Mouse (Mus musculus) liver, embryonic 15.5 days (tissue): ENCODE measurements around the gene Pnpo. TPM values are rescaled to one million over a fixed set of nuclear protein-coding genes. Genes with fewer than 3 reads are reported as not detected.

Source experiments
- ATAC-seq: fragments of 200-750 bp; cut with Nextera tagmentation; 2 replicates; pipeline ENCODE4 v1.8.0; 2017; ENCODE audit warnings: moderate number of reproducible peaks, mild to moderate bottlenecking, moderate library complexity; ENCODE audit not compliant: insufficient read depth
- H3K27ac ChIP-seq: fragments of 300-500 bp; sonication (generic); replicated peaks from 2 replicates; pipeline ENCODE4 v1.5.1; 2015; ENCODE audit warnings: mild to moderate bottlenecking, inconsistent platforms
- H3K27me3 ChIP-seq: fragments of 300-500 bp; sonication (generic); 2 replicates; pipeline ENCODE4 v1.6.1; 2015; ENCODE audit warnings: mild to moderate bottlenecking, inconsistent platforms
- H3K36me3 ChIP-seq: fragments of 300-500 bp; sonication (generic); replicated peaks from 2 replicates; pipeline ENCODE4 v1.6.1; 2015; ENCODE audit warnings: moderate library complexity, mild to moderate bottlenecking, inconsistent platforms
- H3K4me1 ChIP-seq: fragments of 300-500 bp; sonication (generic); replicated peaks from 2 replicates; pipeline ENCODE4 v1.6.1; 2015; ENCODE audit warnings: inconsistent platforms
- H3K4me2 ChIP-seq: fragments of 300-500 bp; sonication (generic); 2 replicates; pipeline ENCODE4 v1.6.1; 2015; ENCODE audit warnings: moderate library complexity, mild to moderate bottlenecking, inconsistent platforms
- H3K4me3 ChIP-seq: fragments of 300-500 bp; sonication (generic); replicated peaks from 2 replicates; pipeline ENCODE4 v1.5.1; 2015; ENCODE audit warnings: mild to moderate bottlenecking, inconsistent platforms
- H3K9ac ChIP-seq: fragments of 300-500 bp; sonication (generic); 2 replicates; pipeline ENCODE4 v1.6.1; 2015; ENCODE audit warnings: moderate library complexity, mild to moderate bottlenecking, inconsistent platforms
- H3K9me3 ChIP-seq: fragments of 300-500 bp; sonication (generic); replicated peaks from 2 replicates; pipeline ENCODE4 v1.6.1; 2016; ENCODE audit warnings: inconsistent platforms
- WGBS: fragments of 180-500 bp; shearing (Covaris S2); methylation state at CpG from one replicate; pipeline ENCODE4 v1.1.7; 2015; ENCODE audit warnings: mixed read lengths; ENCODE audit not compliant: insufficient replicate concordance; 5-methylcytosine and 5-hydroxymethylcytosine counted together
- polyA plus RNA-seq: library from polyadenylated mRNA; unstranded; fragments of >200 nt; fragmentation: Nextera tagmentation; extraction: Ambion mirVana; gene quantifications from 2 replicates; pipeline ENCODE4 v1.2.1, GENCODE M21; 2015

Pnpo gene
- polyA plus RNA-seq, 1 experiment from 2014 or later = 719 TPM

GRCm38 (mm10) chr11:96952426-96952825 lies 8.6 kb upstream of the Pnpo start:
- Histone ChIP-seq H3K27me3 (no peaks in the 10 kb centered on the region), H3K36me3 (peaks cover 89% of the 10 kb centered on the region), H3K4me3 (no peak overlapping the region), H3K4me2 (no peak overlapping the region), H3K4me1 (peaks cover 96% of the 10 kb centered on the region), H3K27ac (peak overlapping the region; percentile 60), H3K9ac (no peak overlapping the region), H3K9me3 (no peaks in the 10 kb centered on the region)
- ATAC-seq = no peak
- WGBS = 78% methylated on average over 10 of the region's 10 CpGs

- WGBS = 91% methylated on average over 3 of the region's 3 CpGs
Measured at GRCm38 (mm10) chr11:96950767-96951166, 7.0 kb upstream of the Pnpo start.

DNA sequence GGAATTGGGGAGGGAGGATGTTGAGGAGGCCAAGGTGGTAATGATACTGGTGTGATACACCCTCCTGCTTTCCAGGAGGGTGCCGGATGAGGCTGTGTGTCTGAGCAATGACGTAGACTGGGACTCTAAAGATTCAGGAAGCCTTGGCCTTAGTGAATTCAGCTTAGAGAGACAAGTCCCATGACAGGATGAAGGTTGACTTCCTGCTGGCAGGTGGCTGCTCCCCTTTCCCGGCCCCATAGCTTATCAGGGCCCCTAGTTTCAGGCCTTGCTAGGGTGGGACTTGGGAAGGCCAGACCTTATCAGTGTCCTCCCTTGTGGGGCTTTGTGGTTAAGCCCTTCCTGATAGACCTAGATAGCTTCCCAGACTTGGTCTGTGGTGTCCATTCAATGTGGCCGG lies 4.1 kb upstream of the Pnpo start:
- ATAC-seq = peak; percentile 71
- H3K9ac ChIP-seq = peak overlapping the region; percentile 70
- H3K9me3 ChIP-seq = no peaks in the 10 kb centered on the region
- H3K27me3 ChIP-seq = no peaks in the 10 kb centered on the region
- peak overlapping the region; percentile 83 for H3K4me3 ChIP-seq
- H3K36me3 ChIP-seq = peaks cover 44% of the 10 kb centered on the region
- H3K4me2 ChIP-seq = peak overlapping the region; percentile 95
- peak overlapping the region; percentile 100 for H3K27ac ChIP-seq
- H3K4me1 ChIP-seq = peaks cover 89% of the 10 kb centered on the region
- 16% methylated on average over 4 of the region's 4 CpGs for WGBS

More at GRCm38 (mm10) chr11:96950767-96951166, 7.0 kb upstream of the Pnpo start:
- no peaks in the 10 kb centered on the region for H3K9me3 ChIP-seq
- no peak overlapping the region for H3K9ac ChIP-seq
- peaks cover 96% of the 10 kb centered on the region for H3K4me1 ChIP-seq
- H3K36me3 ChIP-seq = peaks cover 73% of the 10 kb centered on the region
- H3K27ac ChIP-seq = peak overlapping the region; percentile 100
- ATAC-seq = no peak
- no peak overlapping the region for H3K4me3 ChIP-seq
- H3K27me3 ChIP-seq = no peaks in the 10 kb centered on the region
- no peak overlapping the region for H3K4me2 ChIP-seq

DNA sequence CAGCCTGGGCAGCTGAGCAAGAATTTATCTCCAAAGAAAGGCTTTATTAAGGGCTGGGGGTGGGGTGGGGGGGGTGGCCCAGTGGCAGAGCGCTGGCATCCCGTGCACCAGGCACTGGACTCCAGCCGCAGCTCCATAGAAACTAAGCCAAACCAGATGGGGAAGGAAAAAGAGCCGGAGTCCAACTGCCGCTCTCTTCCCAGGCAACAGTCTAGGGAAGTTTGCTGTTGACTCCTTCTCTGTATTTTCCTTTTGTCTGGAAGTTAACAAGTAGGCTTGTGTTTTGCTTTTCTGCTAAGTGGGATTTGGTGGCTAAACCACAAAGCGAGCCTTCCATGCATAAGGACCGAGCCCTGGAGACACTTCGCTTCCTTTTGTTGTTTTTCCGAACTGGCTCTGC lies 2.7 kb upstream of the Pnpo start:
- Histone ChIP-seq H3K27me3 (no peaks in the 10 kb centered on the region), H3K4me3 (peak overlapping the region; percentile 83), H3K27ac (peak overlapping the region; percentile 100), H3K9ac (peak overlapping the region; percentile 70), H3K9me3 (no peaks in the 10 kb centered on the region), H3K4me2 (peak overlapping the region; percentile 95), H3K36me3 (peaks cover 41% of the 10 kb centered on the region), H3K4me1 (peaks cover 79% of the 10 kb centered on the region)
- no peak for ATAC-seq
- WGBS = 60% methylated on average over 9 of the region's 9 CpGs

- H3K27me3 ChIP-seq = no peaks in the 10 kb centered on the region
- H3K27ac ChIP-seq = peak overlapping the region; percentile 100
- peak overlapping the region; percentile 83 for H3K4me3 ChIP-seq
- peaks cover 79% of the 10 kb centered on the region for H3K4me1 ChIP-seq
- peaks cover 41% of the 10 kb centered on the region for H3K36me3 ChIP-seq
- no peak for ATAC-seq
- H3K9me3 ChIP-seq = no peaks in the 10 kb centered on the region
- 20% methylated on average over 14 of the region's 14 CpGs for WGBS
- peak overlapping the region; percentile 70 for H3K9ac ChIP-seq
- H3K4me2 ChIP-seq = peak overlapping the region; percentile 95
Measured at GRCm38 (mm10) chr11:96944844-96945580, 1.2 kb upstream of the Pnpo start.

- Histone ChIP-seq H3K9ac (peak overlapping the region; percentile 95), H3K27me3 (no peaks in the 10 kb centered on the region), H3K4me1 (peaks cover 79% of the 10 kb centered on the region), H3K4me3 (peak overlapping the region; percentile 83), H3K4me2 (peak overlapping the region; percentile 95), H3K36me3 (peaks cover 55% of the 10 kb centered on the region), H3K9me3 (no peaks in the 10 kb centered on the region), H3K27ac (peak overlapping the region; percentile 100)
- WGBS = 31% methylated on average over 6 of the region's 6 CpGs
- ATAC-seq = peak; percentile 57
Measured at GRCm38 (mm10) chr11:96941989-96942590, 1.7 kb downstream of the Pnpo start.

DNA sequence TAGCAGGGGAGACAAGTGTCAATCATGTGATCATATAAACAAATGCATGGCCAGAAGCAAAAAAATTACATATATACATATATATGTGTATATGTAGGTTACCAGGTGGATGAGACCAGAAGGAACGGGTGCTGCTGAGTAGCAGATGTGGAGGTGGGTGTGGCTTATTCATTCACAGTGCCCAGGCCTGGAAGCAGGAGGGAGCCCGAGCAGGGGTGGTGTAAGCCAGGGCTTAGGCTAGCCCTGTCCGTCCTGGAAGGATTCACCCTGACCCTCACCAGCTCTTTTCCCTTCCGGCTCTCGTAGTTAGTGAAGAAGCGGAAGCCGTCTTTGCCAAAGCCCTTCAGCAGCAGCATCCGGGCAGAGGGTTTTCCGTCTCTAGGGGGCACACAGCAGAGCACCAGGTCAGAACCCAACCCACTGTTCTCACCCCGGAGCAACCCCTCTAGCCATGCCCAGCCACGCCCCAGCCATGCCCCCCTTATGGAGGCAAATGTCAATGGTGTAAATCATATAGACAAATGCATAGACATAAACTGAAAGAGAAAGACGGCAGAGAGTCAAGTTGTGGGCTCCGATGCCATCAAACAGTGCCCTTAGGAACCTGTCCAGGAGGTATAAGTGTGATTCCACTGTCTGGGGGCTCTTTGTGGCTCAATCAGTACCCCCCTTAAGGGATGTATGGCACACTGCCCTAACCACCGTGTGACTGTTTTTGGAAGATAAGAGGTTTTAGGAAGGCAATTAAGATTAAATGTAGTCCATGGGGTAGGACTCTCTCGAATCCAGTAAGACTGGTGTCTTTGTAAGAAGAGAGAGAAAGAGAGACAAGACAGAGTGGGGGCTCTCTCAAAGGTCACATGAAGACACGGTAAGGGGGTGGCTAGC lies 3.0 kb downstream of the Pnpo start:
- Histone ChIP-seq H3K27ac (peak overlapping the region; percentile 100), H3K9me3 (no peaks in the 10 kb centered on the region), H3K4me1 (peaks cover 79% of the 10 kb centered on the region), H3K27me3 (no peaks in the 10 kb centered on the region), H3K4me2 (peak overlapping the region; percentile 95), H3K4me3 (peak overlapping the region; percentile 83), H3K36me3 (peaks cover 68% of the 10 kb centered on the region), H3K9ac (peak overlapping the region; percentile 95)
- 51% methylated on average over 16 of the region's 16 CpGs for WGBS
- peak; percentile 8 for ATAC-seq

DNA sequence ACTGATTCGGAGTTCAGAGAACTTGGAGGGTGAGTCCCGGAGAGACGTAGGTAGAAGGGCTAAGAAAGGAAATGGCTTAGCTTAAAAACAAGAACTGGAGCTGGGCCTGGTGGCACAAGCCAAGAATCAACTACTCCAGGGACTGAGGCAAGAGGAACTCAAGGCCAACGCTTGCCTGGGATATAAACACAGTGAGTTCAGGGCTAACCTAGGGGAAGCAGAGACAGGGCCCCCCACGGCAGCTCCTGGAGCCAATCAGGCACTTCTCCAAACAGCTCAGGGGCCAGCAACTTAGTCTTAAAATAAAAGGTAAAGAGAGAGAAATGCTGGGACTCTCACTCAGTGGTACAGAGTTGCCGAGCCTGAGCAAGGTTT lies 5.4 kb downstream of the Pnpo start:
- no peaks in the 10 kb centered on the region for H3K9me3 ChIP-seq
- no peaks in the 10 kb centered on the region for H3K27me3 ChIP-seq
- peak overlapping the region; percentile 95 for H3K9ac ChIP-seq
- H3K4me1 ChIP-seq = peaks cover 85% of the 10 kb centered on the region
- WGBS = 76% methylated on average over 6 of the region's 6 CpGs
- ATAC-seq = no peak
- H3K27ac ChIP-seq = peak overlapping the region; percentile 100
- H3K4me2 ChIP-seq = peak overlapping the region; percentile 95
- peak overlapping the region; percentile 83 for H3K4me3 ChIP-seq
- H3K36me3 ChIP-seq = peaks cover 80% of the 10 kb centered on the region

- Histone ChIP-seq H3K36me3 (peaks cover 80% of the 10 kb centered on the region), H3K27me3 (no peaks in the 10 kb centered on the region), H3K4me1 (peaks cover 91% of the 10 kb centered on the region), H3K9ac (peak overlapping the region; percentile 95), H3K9me3 (no peaks in the 10 kb centered on the region), H3K4me2 (peak overlapping the region; percentile 95), H3K4me3 (peak overlapping the region; percentile 83), H3K27ac (peak overlapping the region; percentile 100)
- 49% methylated on average over 10 of the region's 10 CpGs for WGBS
- ATAC-seq = peak; percentile 32
Measured at GRCm38 (mm10) chr11:96937549-96938425, 6.0 kb downstream of the Pnpo start.

GRCm38 (mm10) chr11:96935872-96936650 lies 7.7 kb downstream of the Pnpo start:
- no peaks in the 10 kb centered on the region for H3K27me3 ChIP-seq
- WGBS = 79% methylated on average over 9 of the region's 9 CpGs
- peak overlapping the region; percentile 57; the same call in 1 of the 2 replicates for H3K4me2 ChIP-seq
- no peak overlapping the region for H3K9ac ChIP-seq
- peaks cover 65% of the 10 kb centered on the region for H3K36me3 ChIP-seq
- no peak for ATAC-seq
- no peak overlapping the region for H3K4me3 ChIP-seq
- H3K9me3 ChIP-seq = no peaks in the 10 kb centered on the region
- H3K4me1 ChIP-seq = peaks cover 97% of the 10 kb centered on the region
- peak overlapping the region; percentile 100 for H3K27ac ChIP-seq
